Mouse (Mus musculus) CD4-positive, CD25-positive, alpha-beta regulatory T cell, adult 4 months (primary cell): ENCODE results near the gene Clcn3. TPM values are rescaled to one million over a fixed set of nuclear protein-coding genes. Genes with fewer than 3 reads are reported as not detected.
A peak's percentile ranks its signal among the peaks of the same experiment; 100 is the strongest.

Experiments used
- ATAC-seq: one replicate; pipeline ENCODE4 v1.8.0; 2017
- polyA plus RNA-seq, 2 experiments: library from polyadenylated mRNA; unstranded; fragments of 100-300 nt; shearing (Covaris generic); gene quantifications; one replicate each; pipeline ENCODE4 v1.2.1; 2017

Clcn3 gene
- polyA plus RNA-seq, 2 experiments from 2014 or later = 19.0 to 22.3 TPM

GRCm38 (mm10) chr8:60951271-60951670 is 31.8 kb downstream of the Clcn3 start:
- ATAC-seq = no peak

- no peak for ATAC-seq
These were observed 33.2 kb downstream of the Clcn3 start for GRCm38 (mm10) chr8:60949859-60950258.

- ATAC-seq = no peak
These were observed 35.6 kb downstream of the Clcn3 start for GRCm38 (mm10) chr8:60947503-60947902.

- no peak for ATAC-seq
These were observed 40.2 kb downstream of the Clcn3 start for GRCm38 (mm10) chr8:60942867-60943266.

GRCm38 (mm10) chr8:60938717-60939424 is 44.2 kb downstream of the Clcn3 start:
- ATAC-seq = no peak

GRCm38 (mm10) chr8:60933617-60934016 is 49.5 kb downstream of the Clcn3 start:
- no peak for ATAC-seq

- ATAC-seq = no peak
These were observed 62.9 kb downstream of the Clcn3 start for GRCm38 (mm10) chr8:60920176-60920575.

- no peak for ATAC-seq
These were observed 64.0 kb downstream of the Clcn3 start for GRCm38 (mm10) chr8:60919069-60919468.

GRCm38 (mm10) chr8:60912554-60912953 is 70.5 kb downstream of the Clcn3 start:
- no peak for ATAC-seq

- ATAC-seq = no peak
These were observed 71.0 kb downstream of the Clcn3 start for GRCm38 (mm10) chr8:60912081-60912480.

- ATAC-seq = no peak
These were observed 83.0 kb downstream of the Clcn3 start for GRCm38 (mm10) chr8:60900147-60900546.

- no peak for ATAC-seq
These were observed 87.2 kb downstream of the Clcn3 start for GRCm38 (mm10) chr8:60895878-60896277.

- ATAC-seq = no peak
These were observed 91.3 kb downstream of the Clcn3 start for GRCm38 (mm10) chr8:60891757-60892156.

GRCm38 (mm10) chr8:60890520-60890874 is 92.6 kb downstream of the Clcn3 start:
- no peak for ATAC-seq

GRCm38 (mm10) chr8:60889843-60890519 is 93.1 kb downstream of the Clcn3 start, which contains the start of gene Hpf1:
TSS of gene Hpf1 (plus strand) at chr8:60890418.
- peak; percentile 98 for ATAC-seq

GRCm38 (mm10) chr8:60889131-60889842 is 93.8 kb downstream of the Clcn3 start:
- no peak for ATAC-seq

GRCm38 (mm10) chr8:60886736-60887135 is 96.4 kb downstream of the Clcn3 start:
- no peak for ATAC-seq

- ATAC-seq = no peak
These were observed 99.5 kb downstream of the Clcn3 start for GRCm38 (mm10) chr8:60883419-60884137.

- no peak for ATAC-seq
These were observed 104.5 kb downstream of the Clcn3 start for GRCm38 (mm10) chr8:60878617-60879016.

- ATAC-seq = no peak
These were observed 112.6 kb downstream of the Clcn3 start for GRCm38 (mm10) chr8:60870231-60871193.

GRCm38 (mm10) chr8:60869761-60870160 is 113.3 kb downstream of the Clcn3 start:
- ATAC-seq = no peak
